Mouse (Mus musculus): ENCODE measurements at regions not wholly inside any gene's neighbourhood (a gene's known extent, or its start where the extent isn't known, plus 50 kb on each side); places are given as distances from the start of the nearest gene placed in this dataset.

GRCm38 (mm10) chr2:174848981-174849681, 88.7 kb downstream of the Edn3 start:
- Histone ChIP-seq H3K27ac (no peak overlapping the region), H3K4me1 (replicated peaks) (peaks cover 2% of the 10 kb centered on the region; the same call in 1 of the 2 replicates), H3K4me3 (no peak overlapping the region), H3K4me2 (no peak overlapping the region), H3K27me3 (no peaks in the 10 kb centered on the region), H3K9me3 (replicated peaks) (no peaks in the 10 kb centered on the region), H3K9ac (no peak overlapping the region), H3K36me3 (no peaks in the 10 kb centered on the region)
- ATAC-seq (replicated peaks; ENCODE audit: insufficient number of reproducible peaks, insufficient read depth, low FRiP score, low read depth), result no peak
- 58% methylated on average over 16 of the region's 16 CpGs for WGBS

- H3K36me3 ChIP-seq, result no peaks in the 10 kb centered on the region
- 47% methylated on average over 16 of the region's 16 CpGs for WGBS
- ATAC-seq (replicated peaks; ENCODE audit: insufficient number of reproducible peaks, insufficient read depth, low FRiP score, low read depth), result 0 out of 2 replicates have a peak, but pooled peaks have one; percentile 14
These were observed 90.4 kb downstream of the Edn3 start for GRCm38 (mm10) chr2:174850860-174851259.

DNA sequence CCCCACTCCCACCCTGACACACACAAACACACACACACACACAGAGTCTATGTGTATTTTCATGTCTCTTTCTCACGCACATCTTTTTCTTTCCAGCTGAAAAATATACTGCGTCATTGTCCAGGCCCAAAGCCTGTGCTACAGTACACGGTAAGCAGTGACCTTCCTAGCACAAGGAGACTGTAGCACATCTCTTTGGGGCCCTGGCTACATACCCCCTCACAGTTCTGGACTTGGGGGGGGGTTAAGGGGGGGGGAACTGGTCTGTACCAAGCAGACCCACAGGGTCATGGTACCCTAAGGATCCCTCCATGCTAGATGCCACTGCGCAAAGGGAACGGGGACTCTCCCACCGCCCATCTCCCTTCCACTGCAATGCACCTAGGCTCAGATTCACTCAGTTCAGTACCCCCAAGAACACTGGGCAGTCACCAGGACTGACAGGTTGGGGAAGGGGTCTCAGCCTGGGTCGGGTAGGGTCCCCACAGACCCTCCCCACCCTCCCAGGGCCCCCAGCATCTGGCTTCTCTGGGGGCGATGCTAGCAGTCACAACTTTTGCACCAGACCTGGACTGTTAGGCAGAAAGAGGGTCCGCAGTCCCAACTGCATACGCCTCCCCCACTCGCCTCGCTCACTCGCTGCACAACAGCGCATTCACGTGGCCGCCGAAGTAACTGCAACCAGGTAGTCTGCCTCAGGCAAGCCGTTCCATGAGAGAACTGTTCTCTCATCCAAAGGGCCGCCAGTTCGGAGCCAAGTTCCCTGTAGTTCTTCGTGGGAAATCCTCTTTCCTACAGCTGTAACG, 91.3 kb downstream of the Edn3 start:
- ATAC-seq (replicated peaks; ENCODE audit: insufficient number of reproducible peaks, insufficient read depth, low FRiP score, low read depth), result peak; percentile 39; the same call in 1 of the 2 replicates
- H3K27ac ChIP-seq, result no peak overlapping the region; the same call in 1 of the 2 replicates
- H3K36me3 ChIP-seq, result no peaks in the 10 kb centered on the region
- WGBS, result 21% methylated on average over 22 of the region's 22 CpGs
- H3K4me1 ChIP-seq (replicated peaks), result peaks cover 2% of the 10 kb centered on the region; the same call in 1 of the 2 replicates
- no peaks in the 10 kb centered on the region for H3K27me3 ChIP-seq
- no peak overlapping the region for H3K9ac ChIP-seq
- no peaks in the 10 kb centered on the region for H3K9me3 ChIP-seq (replicated peaks)
- H3K4me2 ChIP-seq, result no peak overlapping the region
- H3K4me3 ChIP-seq, result no peak overlapping the region

More at GRCm38 (mm10) chr2:174850860-174851259, 90.4 kb downstream of the Edn3 start:
- Histone ChIP-seq H3K27me3 (no peaks in the 10 kb centered on the region), H3K9me3 (replicated peaks) (no peaks in the 10 kb centered on the region), H3K4me1 (replicated peaks) (peaks cover 2% of the 10 kb centered on the region; the same call in 1 of the 2 replicates), H3K9ac (no peak overlapping the region), H3K4me2 (no peak overlapping the region), H3K4me3 (no peak overlapping the region), H3K27ac (no peak overlapping the region)

GRCm38 (mm10) chr2:174853786-174854185, 93.4 kb downstream of the Edn3 start:
- no peak for ATAC-seq (replicated peaks; ENCODE audit: insufficient number of reproducible peaks, insufficient read depth, low FRiP score, low read depth)
- H3K4me1 ChIP-seq (replicated peaks), result peaks cover 10% of the 10 kb centered on the region
- H3K4me2 ChIP-seq, result no peak overlapping the region
- no peak overlapping the region for H3K9ac ChIP-seq
- WGBS, result 69% methylated on average over 8 of the region's 8 CpGs
- no peak overlapping the region for H3K27ac ChIP-seq
- no peaks in the 10 kb centered on the region for H3K9me3 ChIP-seq (replicated peaks)
- no peaks in the 10 kb centered on the region for H3K27me3 ChIP-seq
- H3K4me3 ChIP-seq, result no peak overlapping the region
- no peaks in the 10 kb centered on the region for H3K36me3 ChIP-seq

DNA sequence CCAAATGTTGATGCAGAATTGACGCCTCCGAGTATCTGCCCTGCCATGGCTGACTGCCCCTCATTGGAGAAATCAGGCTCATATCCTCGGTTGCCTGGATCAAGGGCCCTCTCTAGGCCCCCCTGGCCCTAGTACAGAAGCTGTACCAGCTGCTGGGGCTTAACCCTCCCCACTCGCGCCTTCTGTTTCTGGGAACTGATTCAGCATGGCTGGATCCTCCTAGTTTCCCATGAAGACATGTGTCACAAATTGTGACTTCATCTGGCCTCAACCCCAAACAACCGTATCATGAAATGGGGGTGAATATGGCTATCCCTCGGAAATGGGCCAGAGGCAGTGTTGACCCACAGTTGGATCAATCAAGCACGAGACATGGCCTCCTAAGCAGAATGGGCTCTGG, 95.1 kb downstream of the Edn3 start:
- WGBS, result 78% methylated on average over 8 of the region's 8 CpGs
- Histone ChIP-seq H3K4me1 (replicated peaks) (peaks cover 16% of the 10 kb centered on the region), H3K9me3 (replicated peaks) (no peaks in the 10 kb centered on the region), H3K4me3 (no peak overlapping the region), H3K27ac (no peak overlapping the region), H3K4me2 (no peak overlapping the region), H3K27me3 (no peaks in the 10 kb centered on the region), H3K9ac (no peak overlapping the region), H3K36me3 (no peaks in the 10 kb centered on the region)
- ATAC-seq (replicated peaks; ENCODE audit: insufficient number of reproducible peaks, insufficient read depth, low FRiP score, low read depth), result no peak

GRCm38 (mm10) chr2:174856135-174856534, 95.7 kb downstream of the Edn3 start:
- no peak overlapping the region for H3K27ac ChIP-seq
- H3K4me1 ChIP-seq (replicated peaks), result peaks cover 16% of the 10 kb centered on the region
- H3K4me3 ChIP-seq, result no peak overlapping the region
- H3K27me3 ChIP-seq, result no peaks in the 10 kb centered on the region
- 85% methylated on average over 5 of the region's 5 CpGs for whole genome bisulfite sequencing
- H3K9ac ChIP-seq, result no peak overlapping the region
- ATAC-seq (replicated peaks; ENCODE audit: insufficient number of reproducible peaks, insufficient read depth, low FRiP score, low read depth), result no peak
- no peak overlapping the region for H3K4me2 ChIP-seq
- no peaks in the 10 kb centered on the region for H3K9me3 ChIP-seq (replicated peaks)
- no peaks in the 10 kb centered on the region for H3K36me3 ChIP-seq

- Histone ChIP-seq H3K9ac (peak overlapping the region; percentile 27; the same call in 1 of the 2 replicates), H3K27ac (peak overlapping the region; percentile 72), H3K27me3 (no peaks in the 10 kb centered on the region), H3K4me2 (peak overlapping the region; percentile 35; the same call in 1 of the 2 replicates), H3K9me3 (replicated peaks) (no peaks in the 10 kb centered on the region), H3K4me3 (no peak overlapping the region), H3K4me1 (replicated peaks) (peaks cover 16% of the 10 kb centered on the region), H3K36me3 (no peaks in the 10 kb centered on the region)
- peak; percentile 50 for ATAC-seq (replicated peaks; ENCODE audit: insufficient number of reproducible peaks, insufficient read depth, low FRiP score, low read depth)
- 20% methylated on average over 15 of the region's 15 CpGs for WGBS
These were observed 97.8 kb downstream of the Edn3 start for GRCm38 (mm10) chr2:174858011-174858834.

- ATAC-seq (replicated peaks; ENCODE audit: insufficient number of reproducible peaks, insufficient read depth, low FRiP score, low read depth), result peak; percentile 50
- Histone ChIP-seq H3K9me3 (replicated peaks) (no peaks in the 10 kb centered on the region), H3K27ac (peak overlapping the region; percentile 72), H3K36me3 (no peaks in the 10 kb centered on the region), H3K4me2 (peak overlapping the region; percentile 35; the same call in 1 of the 2 replicates), H3K9ac (peak overlapping the region; percentile 27; the same call in 1 of the 2 replicates), H3K4me3 (no peak overlapping the region), H3K27me3 (no peaks in the 10 kb centered on the region), H3K4me1 (replicated peaks) (peaks cover 16% of the 10 kb centered on the region)
- 17% methylated on average over 2 of the region's 2 CpGs for WGBS
These were observed 98.4 kb downstream of the Edn3 start for GRCm38 (mm10) chr2:174858835-174859215.

GRCm38 (mm10) chr2:174859533-174859932, 99.1 kb downstream of the Edn3 start:
- Histone ChIP-seq H3K4me3 (no peak overlapping the region), H3K4me2 (no peak overlapping the region), H3K4me1 (replicated peaks) (peaks cover 16% of the 10 kb centered on the region), H3K36me3 (no peaks in the 10 kb centered on the region), H3K27me3 (no peaks in the 10 kb centered on the region), H3K27ac (peak overlapping the region; percentile 72), H3K9ac (no peak overlapping the region), H3K9me3 (replicated peaks) (no peaks in the 10 kb centered on the region)
- no peak for ATAC-seq (replicated peaks; ENCODE audit: insufficient number of reproducible peaks, insufficient read depth, low FRiP score, low read depth)
- WGBS, result 38% methylated on average over 7 of the region's 7 CpGs

DNA sequence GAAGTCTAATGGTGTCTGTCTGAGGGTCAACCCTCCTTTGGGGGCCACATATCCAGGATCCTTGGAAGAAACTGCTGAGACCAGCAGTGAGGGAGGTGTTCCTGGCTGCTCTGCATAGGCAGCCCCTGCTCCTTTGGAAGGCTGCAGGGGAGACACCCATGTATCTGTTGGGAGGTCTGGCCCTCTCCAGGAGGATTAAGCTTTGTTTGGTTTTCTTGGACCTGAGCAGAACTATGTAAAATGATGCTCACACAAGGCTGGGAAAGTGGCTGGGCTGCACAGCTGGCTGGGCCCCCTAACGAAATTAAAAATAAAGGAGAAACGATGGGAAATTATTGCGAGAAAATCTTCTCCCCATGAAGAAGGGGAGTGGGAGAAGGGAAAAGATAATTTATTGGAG, 104.2 kb downstream of the Edn3 start:
- Histone ChIP-seq H3K9ac (no peak overlapping the region), H3K4me2 (no peak overlapping the region), H3K4me1 (replicated peaks) (peaks cover 27% of the 10 kb centered on the region), H3K36me3 (no peaks in the 10 kb centered on the region), H3K9me3 (replicated peaks) (no peaks in the 10 kb centered on the region), H3K4me3 (no peak overlapping the region), H3K27me3 (no peaks in the 10 kb centered on the region), H3K27ac (no peak overlapping the region)
- no peak for ATAC-seq (replicated peaks; ENCODE audit: insufficient number of reproducible peaks, insufficient read depth, low FRiP score, low read depth)
- WGBS, result 70% methylated on average over 3 of the region's 3 CpGs

GRCm38 (mm10) chr2:174866546-174866945, 106.1 kb downstream of the Edn3 start:
- H3K9ac ChIP-seq, result no peak overlapping the region
- H3K9me3 ChIP-seq (replicated peaks), result no peaks in the 10 kb centered on the region
- no peak for ATAC-seq (replicated peaks; ENCODE audit: insufficient number of reproducible peaks, insufficient read depth, low FRiP score, low read depth)
- H3K27me3 ChIP-seq, result no peaks in the 10 kb centered on the region
- 33% methylated on average over 8 of the region's 8 CpGs for WGBS
- no peaks in the 10 kb centered on the region for H3K36me3 ChIP-seq
- H3K4me3 ChIP-seq, result no peak overlapping the region
- H3K4me1 ChIP-seq (replicated peaks), result peaks cover 29% of the 10 kb centered on the region
- H3K27ac ChIP-seq, result no peak overlapping the region
- no peak overlapping the region for H3K4me2 ChIP-seq

Data from heart, embryonic 15.5 days (tissue).